Mouse (Mus musculus): ENCODE measurements around the gene Mthfd1. TPM values are rescaled to one million over a fixed set of nuclear protein-coding genes. Genes with fewer than 3 reads are reported as not detected.
A peak's percentile ranks its signal among the peaks of the same experiment; 100 is the strongest.

The Mthfd1 gene
- total and polyA plus RNA-seq, 2 experiments from 2014 or later, result 25.2 to 26.2 TPM

DNA sequence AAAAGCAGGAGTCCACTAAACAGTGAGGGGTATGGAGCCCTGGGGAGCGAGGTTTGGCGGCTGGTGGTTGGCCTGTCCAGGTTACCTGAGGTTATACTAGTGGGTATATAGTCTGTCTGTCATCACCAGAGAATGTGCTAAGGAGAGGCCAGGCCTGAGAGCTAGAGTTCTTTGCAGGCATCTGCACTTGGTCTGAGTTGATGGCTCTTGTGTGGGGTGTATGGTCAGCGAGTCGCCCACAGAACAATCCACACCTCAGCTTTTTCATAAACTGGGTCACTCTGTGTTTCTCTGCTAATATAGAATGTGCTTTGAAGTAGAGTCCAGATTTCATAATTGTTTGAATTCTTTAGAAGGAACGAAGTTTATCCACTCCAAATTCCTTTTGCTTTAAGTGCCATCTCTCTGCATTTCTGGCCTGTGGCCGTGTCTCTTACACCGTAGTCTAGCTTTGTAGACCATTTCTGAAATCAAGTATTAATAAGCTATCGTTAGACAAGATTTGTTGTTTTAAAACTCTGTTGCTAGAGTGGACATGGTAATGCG is 44.3 kb downstream of the Mthfd1 start:
- H3K27me3 ChIP-seq (ENCODE audit: insufficient read depth, low read length), result no peaks in the 10 kb centered on the region
- 97% methylated on average over 9 of the region's 9 CpGs for WGBS
- no peaks in the 10 kb centered on the region for H3K9me3 ChIP-seq (ENCODE audit: low read length)
- H3K27ac ChIP-seq (ENCODE audit: low read depth, low read length), result no peak overlapping the region
- no peak overlapping the region for H3K4me3 ChIP-seq (ENCODE audit: low read depth, low read length)
- peaks cover 28% of the 10 kb centered on the region for H3K36me3 ChIP-seq (ENCODE audit: insufficient read depth)
- no peak for TF ChIP-seq CTCF (IDR thresholded peaks at IDR 0.05; ENCODE audit: low read depth)
- H3K4me2 ChIP-seq (ENCODE audit: low read depth), result no peak overlapping the region
- H3K9ac ChIP-seq, result no peak overlapping the region
- DNase-seq (no peak), ATAC-seq (no peak)
- H3K4me1 ChIP-seq (ENCODE audit: insufficient read depth), result peaks cover 3% of the 10 kb centered on the region; the same call in 1 of the 2 replicates

- H3K4me1 ChIP-seq (ENCODE audit: insufficient read depth), result peaks cover 3% of the 10 kb centered on the region; the same call in 1 of the 2 replicates
- no peak overlapping the region for H3K4me3 ChIP-seq (ENCODE audit: low read depth, low read length)
- peaks cover 26% of the 10 kb centered on the region for H3K36me3 ChIP-seq (ENCODE audit: insufficient read depth)
- no peak overlapping the region for H3K9ac ChIP-seq
- H3K9me3 ChIP-seq (ENCODE audit: low read length), result no peaks in the 10 kb centered on the region
- no peak overlapping the region for H3K27ac ChIP-seq (ENCODE audit: low read depth, low read length)
- TF ChIP-seq CTCF (IDR thresholded peaks at IDR 0.05; ENCODE audit: low read depth), result no peak
- H3K27me3 ChIP-seq (ENCODE audit: insufficient read depth, low read length), result no peaks in the 10 kb centered on the region
- no peak overlapping the region for H3K4me2 ChIP-seq (ENCODE audit: low read depth)
- ATAC-seq (no peak), DNase-seq (no peak)
- 84% methylated on average over 10 of the region's 10 CpGs for WGBS
Observed at GRCm38 (mm10) chr12:76300367-76300766, 45.3 kb downstream of the Mthfd1 start.

- H3K9me3 ChIP-seq (ENCODE audit: low read length), result no peaks in the 10 kb centered on the region
- no peaks in the 10 kb centered on the region for H3K27me3 ChIP-seq (ENCODE audit: insufficient read depth, low read length)
- H3K36me3 ChIP-seq (ENCODE audit: insufficient read depth), result peaks cover 28% of the 10 kb centered on the region
- WGBS, result 73% methylated on average over 11 of the region's 11 CpGs
- DNase-seq, result no peak
- H3K27ac ChIP-seq (ENCODE audit: low read depth, low read length), result no peak overlapping the region
- ATAC-seq, result no peak
- peaks cover 3% of the 10 kb centered on the region; the same call in 1 of the 2 replicates for H3K4me1 ChIP-seq (ENCODE audit: insufficient read depth)
- H3K4me3 ChIP-seq (ENCODE audit: low read depth, low read length), result no peak overlapping the region
- H3K9ac ChIP-seq, result no peak overlapping the region
- TF ChIP-seq CTCF (IDR thresholded peaks at IDR 0.05; ENCODE audit: low read depth), result no peak
- H3K4me2 ChIP-seq (ENCODE audit: low read depth), result no peak overlapping the region
Observed at GRCm38 (mm10) chr12:76303474-76303873, 48.4 kb downstream of the Mthfd1 start.

GRCm38 (mm10) chr12:76304199-76304598 is 49.1 kb downstream of the Mthfd1 start:
- TF ChIP-seq CTCF (IDR thresholded peaks at IDR 0.05; ENCODE audit: low read depth), result no peak
- no peak overlapping the region for H3K4me3 ChIP-seq (ENCODE audit: low read depth, low read length)
- no peaks in the 10 kb centered on the region for H3K9me3 ChIP-seq (ENCODE audit: low read length)
- no peak for ATAC-seq
- H3K36me3 ChIP-seq (ENCODE audit: insufficient read depth), result peaks cover 23% of the 10 kb centered on the region
- no peaks in the 10 kb centered on the region for H3K27me3 ChIP-seq (ENCODE audit: insufficient read depth, low read length)
- H3K4me2 ChIP-seq (ENCODE audit: low read depth), result no peak overlapping the region
- H3K4me1 ChIP-seq (ENCODE audit: insufficient read depth), result peaks cover 3% of the 10 kb centered on the region; the same call in 1 of the 2 replicates
- 33% methylated on average over 4 of the region's 4 CpGs for WGBS
- peak; percentile 62 for DNase-seq
- H3K9ac ChIP-seq, result no peak overlapping the region
- 0 out of 2 replicates have a peak overlapping the region, but pooled peaks have one; percentile 29 for H3K27ac ChIP-seq (ENCODE audit: low read depth, low read length)

DNA sequence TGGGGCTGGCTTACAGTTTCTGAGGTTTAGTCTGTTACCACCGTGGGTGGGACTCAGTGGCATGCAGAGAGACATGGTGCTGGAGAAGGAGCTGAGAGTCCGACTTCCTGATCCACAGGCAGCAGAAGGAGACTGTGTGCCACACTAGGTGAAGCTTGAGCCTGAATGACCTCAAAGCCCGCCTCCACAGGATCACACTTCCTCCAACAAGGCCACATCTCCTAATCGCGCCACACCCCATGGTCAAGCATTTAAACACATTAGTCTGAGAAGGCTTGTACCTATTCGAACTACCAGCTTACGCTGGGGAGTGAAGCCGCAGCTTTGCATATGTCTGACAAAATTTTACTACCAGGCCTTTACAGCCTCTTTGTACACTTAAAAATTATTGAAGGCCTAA is 50.0 kb downstream of the Mthfd1 start:
- DNase-seq (no peak), ATAC-seq (no peak)
- Histone ChIP-seq H3K36me3 (ENCODE audit: insufficient read depth) (peaks cover 19% of the 10 kb centered on the region), H3K27me3 (ENCODE audit: insufficient read depth, low read length) (no peaks in the 10 kb centered on the region), H3K4me1 (ENCODE audit: insufficient read depth) (peaks cover 3% of the 10 kb centered on the region; the same call in 1 of the 2 replicates), H3K9me3 (ENCODE audit: low read length) (no peaks in the 10 kb centered on the region), H3K9ac (no peak overlapping the region), H3K4me3 (ENCODE audit: low read depth, low read length) (no peak overlapping the region), H3K27ac (ENCODE audit: low read depth, low read length) (no peak overlapping the region), H3K4me2 (ENCODE audit: low read depth) (no peak overlapping the region)
- TF ChIP-seq CTCF (IDR thresholded peaks at IDR 0.05; ENCODE audit: low read depth), result no peak
- 89% methylated on average over 8 of the region's 8 CpGs for WGBS

GRCm38 (mm10) chr12:76306852-76307561 is 51.9 kb downstream of the Mthfd1 start:
- H3K27me3 ChIP-seq (ENCODE audit: insufficient read depth, low read length), result no peaks in the 10 kb centered on the region
- ATAC-seq (no peak), DNase-seq (no peak)
- WGBS, result 53% methylated on average over 9 of the region's 9 CpGs
- TF ChIP-seq CTCF (IDR thresholded peaks at IDR 0.05; ENCODE audit: low read depth), result no peak
- H3K36me3 ChIP-seq (ENCODE audit: insufficient read depth), result peaks cover 25% of the 10 kb centered on the region
- peaks cover 3% of the 10 kb centered on the region; the same call in 1 of the 2 replicates for H3K4me1 ChIP-seq (ENCODE audit: insufficient read depth)
- H3K4me3 ChIP-seq (ENCODE audit: low read depth, low read length), result no peak overlapping the region
- H3K4me2 ChIP-seq (ENCODE audit: low read depth), result no peak overlapping the region
- no peaks in the 10 kb centered on the region for H3K9me3 ChIP-seq (ENCODE audit: low read length)
- no peak overlapping the region for H3K9ac ChIP-seq
- H3K27ac ChIP-seq (ENCODE audit: low read depth, low read length), result no peak overlapping the region

DNA sequence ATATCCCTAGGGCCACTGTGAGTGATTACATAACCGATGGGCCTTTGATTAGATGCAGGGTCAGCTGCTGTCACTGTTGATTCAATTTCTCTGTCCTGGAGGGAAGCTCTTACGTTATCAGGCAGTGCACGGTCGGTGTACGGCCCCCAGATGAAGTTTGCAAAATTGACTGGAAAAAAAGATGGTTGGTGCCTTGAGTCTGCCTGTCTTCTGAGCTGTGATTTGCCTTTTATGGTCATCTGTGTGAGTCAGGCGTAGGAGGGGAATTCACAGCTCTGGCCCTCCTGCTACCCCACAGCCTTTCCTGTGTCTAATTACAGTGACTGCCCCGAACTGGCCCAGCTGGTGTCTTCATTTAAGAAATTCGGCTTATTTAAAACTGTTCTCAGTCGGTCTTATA is 52.9 kb downstream of the Mthfd1 start:
- H3K36me3 ChIP-seq (ENCODE audit: insufficient read depth), result peaks cover 32% of the 10 kb centered on the region
- DNase-seq (no peak), ATAC-seq (no peak)
- no peak overlapping the region for H3K4me3 ChIP-seq (ENCODE audit: low read depth, low read length)
- TF ChIP-seq CTCF (IDR thresholded peaks at IDR 0.05; ENCODE audit: low read depth), result no peak
- H3K4me1 ChIP-seq (ENCODE audit: insufficient read depth), result peaks cover 3% of the 10 kb centered on the region; the same call in 1 of the 2 replicates
- H3K27me3 ChIP-seq (ENCODE audit: insufficient read depth, low read length), result no peaks in the 10 kb centered on the region
- 66% methylated on average over 9 of the region's 9 CpGs for WGBS
- H3K9ac ChIP-seq, result no peak overlapping the region
- H3K27ac ChIP-seq (ENCODE audit: low read depth, low read length), result no peak overlapping the region
- no peak overlapping the region for H3K4me2 ChIP-seq (ENCODE audit: low read depth)
- no peaks in the 10 kb centered on the region for H3K9me3 ChIP-seq (ENCODE audit: low read length)

All from forebrain, postnatal 0 days (tissue).